Mouse (Mus musculus) embryonic facial prominence, embryonic 14.5 days (tissue): Measurements from ENCODE around the gene Tmco1. TPM values are rescaled to one million over a fixed set of nuclear protein-coding genes. Genes with fewer than 3 reads are reported as not detected.

ENCODE experiments used
- ATAC-seq: fragments of 200-750 bp; cut with Nextera tagmentation; 2 replicates; pipeline ENCODE4 v1.8.0; 2017; ENCODE audit warnings: low read depth, moderate number of reproducible peaks, moderate TSS enrichment
- DNase-seq: peaks from one replicate; pipeline ENCODE4 v3.0.0-alpha.2; 2015; ENCODE audit warnings: low spot score
- H3K27ac ChIP-seq: fragments of 300-500 bp; sonication (generic); replicated peaks from 2 replicates; pipeline ENCODE4 v1.5.1; 2014; ENCODE audit warnings: low read depth, mild to moderate bottlenecking, low read length, moderate library complexity
- H3K27me3 ChIP-seq: fragments of 300-500 bp; sonication (generic); replicated peaks from 2 replicates; pipeline ENCODE4 v1.6.1; 2014; ENCODE audit warnings: low read length; ENCODE audit not compliant: control insufficient read depth, insufficient read depth
- H3K36me3 ChIP-seq: fragments of 300-500 bp; sonication (generic); 2 replicates; pipeline ENCODE4 v1.6.1; 2014; ENCODE audit warnings: low read length, mixed read lengths; ENCODE audit not compliant: control insufficient read depth, insufficient read depth
- H3K4me1 ChIP-seq: fragments of 300-500 bp; sonication (generic); 2 replicates; pipeline ENCODE4 v1.6.1; 2014; ENCODE audit warnings: antibody characterized with exemption, low read length; ENCODE audit not compliant: control insufficient read depth, insufficient read depth
- H3K4me2 ChIP-seq: fragments of 300-500 bp; sonication (generic); 2 replicates; pipeline ENCODE4 v1.6.1; 2014; ENCODE audit warnings: low read depth, mild to moderate bottlenecking, low read length, moderate library complexity, mixed read lengths
- H3K4me3 ChIP-seq: fragments of 300-500 bp; sonication (generic); 2 replicates; pipeline ENCODE4 v1.5.1; 2014; ENCODE audit warnings: low read depth, mild to moderate bottlenecking, low read length
- H3K9ac ChIP-seq: fragments of 300-500 bp; sonication (generic); 2 replicates; pipeline ENCODE4 v1.6.1; 2014; ENCODE audit warnings: low read depth, mild to moderate bottlenecking, low read length, moderate library complexity, mixed read lengths
- H3K9me3 ChIP-seq: fragments of 300-500 bp; sonication (generic); 2 replicates; pipeline ENCODE4 v1.6.1; 2016; ENCODE audit warnings: low read length; ENCODE audit not compliant: control insufficient read depth
- WGBS: fragments of 180-500 bp; shearing (Covaris S2); extraction: QIAGEN DNeasy Blood & Tissue Kit; methylation state at CpG from one replicate; pipeline ENCODE4 v1.1.7; 2014; 5-methylcytosine and 5-hydroxymethylcytosine counted together
- polyA plus RNA-seq: library from polyadenylated mRNA; unstranded; fragments of >200 nt; fragmentation: Nextera tagmentation; extraction: Ambion mirVana; gene quantifications from 2 replicates; pipeline ENCODE4 v1.2.1, GENCODE M21; 2014

Tmco1 gene
- 80.6 and 90.0 TPM in 2 replicates for polyA plus RNA-seq

DNA sequence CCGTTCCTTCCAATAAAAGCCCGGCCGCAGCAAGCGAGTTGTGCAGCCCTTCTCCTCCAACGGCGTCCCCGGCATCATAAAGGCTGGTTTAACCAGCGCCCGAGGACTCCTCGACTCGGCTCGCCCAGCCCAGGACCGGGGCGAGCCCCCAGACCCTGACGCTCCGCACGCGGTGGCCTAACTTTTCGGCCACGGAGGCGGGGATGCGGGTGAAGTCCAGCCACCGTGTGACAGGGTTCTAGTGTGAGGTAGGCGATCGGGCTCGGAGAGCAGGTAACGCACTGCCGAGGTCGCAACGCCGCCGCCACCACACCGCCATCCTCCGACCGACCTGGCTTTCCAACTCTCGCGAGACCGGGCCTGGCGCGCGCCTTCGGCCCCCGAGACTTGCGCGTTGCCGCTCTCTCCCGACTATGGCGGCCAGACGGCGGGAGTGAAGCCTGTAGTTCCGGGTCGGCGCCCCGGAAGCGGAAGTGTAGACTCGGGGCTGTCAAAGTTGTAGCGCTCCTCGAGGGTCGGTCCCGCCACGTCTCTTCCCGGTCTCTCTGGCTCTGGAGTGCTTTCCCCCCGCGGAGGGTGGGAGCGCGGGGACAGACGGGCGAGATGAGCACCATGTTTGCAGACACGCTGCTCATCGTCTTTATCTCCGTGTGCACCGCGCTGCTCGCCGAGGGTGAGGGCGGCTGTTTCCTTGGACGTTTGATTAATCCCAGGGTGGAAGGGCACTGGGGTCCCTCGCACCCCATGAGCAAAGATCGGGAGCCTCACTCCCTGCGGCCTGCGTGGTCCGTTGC, at the start of gene Tmco1:
Gene Tmco1, plus strand, starts transcription at position 118 of the 794 bp plus-strand sequence.
- H3K4me3 ChIP-seq = peak within 1 kb of the TSS; percentile 84
- peak within 1 kb of the TSS; percentile 96 for H3K27ac ChIP-seq
- H3K9me3 ChIP-seq = no peaks in the 10 kb centered on the region
- ATAC-seq (peak; percentile 99), DNase-seq (peak; percentile 98)
- under 1% methylated on average over 46 of the region's 82 CpGs for WGBS
- peaks cover 25% of the 10 kb centered on the region; the same call in 1 of the 2 replicates for H3K36me3 ChIP-seq
- H3K4me1 ChIP-seq = peaks cover 12% of the 10 kb centered on the region
- H3K4me2 ChIP-seq = peak within 1 kb of the TSS; percentile 86
- H3K9ac ChIP-seq = peak within 1 kb of the TSS; percentile 97
- no peaks in the 10 kb centered on the region for H3K27me3 ChIP-seq

DNA sequence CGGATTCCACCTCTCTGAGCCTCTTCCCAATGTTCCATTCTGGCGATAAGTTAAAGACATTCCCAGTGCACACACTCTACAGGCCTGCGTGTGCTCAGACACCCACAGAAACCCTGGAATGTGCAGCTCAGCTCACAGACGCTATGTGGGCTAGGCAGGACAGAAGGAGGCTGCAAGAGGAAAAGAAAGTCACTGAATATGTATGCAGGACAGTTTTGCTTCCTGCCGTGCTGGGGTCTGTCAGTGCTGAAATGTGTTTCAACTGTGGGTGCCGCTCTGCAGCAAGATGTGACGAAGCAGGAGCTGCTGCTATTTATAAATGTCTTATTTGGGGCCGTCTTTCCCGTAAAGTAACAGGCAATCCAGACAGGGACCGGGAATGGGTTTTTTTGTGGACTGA, 48.5 kb upstream of the Tmco1 start:
- H3K4me1 ChIP-seq = peaks cover 8% of the 10 kb centered on the region
- WGBS = 55% methylated on average over 10 of the region's 10 CpGs

DNA sequence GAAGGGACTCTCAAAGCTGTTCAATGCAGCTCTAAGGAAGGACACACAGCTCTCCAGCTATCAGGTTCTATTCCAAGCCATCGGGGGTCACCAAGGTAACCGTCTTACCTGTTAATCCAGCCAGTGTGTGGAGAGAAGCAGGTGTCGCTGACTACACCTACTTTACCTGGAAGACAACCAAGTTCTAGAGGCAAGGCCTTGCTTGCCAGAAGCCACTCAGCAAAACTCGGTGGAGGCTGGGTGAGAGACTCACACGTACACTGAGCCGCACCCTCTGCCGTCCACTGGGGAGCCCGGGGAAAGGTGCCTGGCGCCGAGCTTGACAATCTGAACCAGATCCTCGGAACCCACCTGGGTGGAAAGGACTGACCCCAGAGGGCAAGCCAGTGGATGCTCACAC, 46.4 kb upstream of the Tmco1 start:
- Histone ChIP-seq H3K4me2 (no peak overlapping the region), H3K9ac (no peak overlapping the region), H3K27me3 (no peaks in the 10 kb centered on the region), H3K4me1 (peaks cover 8% of the 10 kb centered on the region), H3K9me3 (no peaks in the 10 kb centered on the region), H3K27ac (no peak overlapping the region; the same call in 1 of the 2 replicates), H3K4me3 (no peak overlapping the region), H3K36me3 (no peaks in the 10 kb centered on the region)
- WGBS = 81% methylated on average over 11 of the region's 11 CpGs
- ATAC-seq = peak; percentile 28; the same call in 1 of the 2 replicates
- DNase-seq = peak; percentile 67

More for the DNA sequence above, 48.5 kb upstream of the Tmco1 start:
- Histone ChIP-seq H3K9me3 (no peaks in the 10 kb centered on the region), H3K27ac (no peak overlapping the region), H3K4me2 (no peak overlapping the region), H3K4me3 (no peak overlapping the region), H3K9ac (no peak overlapping the region), H3K36me3 (no peaks in the 10 kb centered on the region), H3K27me3 (no peaks in the 10 kb centered on the region)
- no peak for DNase-seq
- no peak for ATAC-seq

DNA sequence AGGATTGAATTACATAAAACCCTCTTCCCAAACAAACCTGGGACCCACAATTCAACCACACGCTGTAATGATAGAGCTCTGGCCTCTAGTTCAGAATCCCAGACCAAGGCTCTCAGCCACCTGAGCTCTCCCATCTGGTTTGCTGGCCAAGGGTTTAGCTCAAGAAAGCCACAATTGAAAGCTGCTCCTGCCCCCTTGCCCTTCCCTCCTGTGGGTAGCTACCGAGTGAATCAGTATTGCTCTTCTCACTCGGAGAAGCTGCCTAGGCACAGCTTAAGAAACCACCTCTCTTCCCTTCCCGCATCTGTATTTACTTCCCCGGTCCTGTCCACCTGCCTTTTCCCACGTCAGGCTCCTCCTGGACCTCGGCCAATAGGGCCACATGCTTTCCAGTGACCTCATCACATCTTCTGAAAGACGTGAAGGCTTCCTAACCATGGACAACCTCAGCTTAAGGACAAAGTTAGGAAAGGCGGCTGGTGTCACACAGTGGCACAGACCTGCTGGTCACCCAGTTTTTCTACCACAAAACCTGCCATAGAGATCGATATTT, 45.6 kb upstream of the Tmco1 start:
- H3K4me3 ChIP-seq = no peak overlapping the region
- no peak overlapping the region for H3K4me2 ChIP-seq
- no peaks in the 10 kb centered on the region for H3K9me3 ChIP-seq
- no peak overlapping the region for H3K9ac ChIP-seq
- ATAC-seq (no peak), DNase-seq (no peak)
- no peaks in the 10 kb centered on the region for H3K36me3 ChIP-seq
- no peaks in the 10 kb centered on the region for H3K27me3 ChIP-seq
- H3K27ac ChIP-seq = no peak overlapping the region; the same call in 1 of the 2 replicates
- H3K4me1 ChIP-seq = peaks cover 8% of the 10 kb centered on the region
- WGBS = 57% methylated on average over 10 of the region's 10 CpGs

DNA sequence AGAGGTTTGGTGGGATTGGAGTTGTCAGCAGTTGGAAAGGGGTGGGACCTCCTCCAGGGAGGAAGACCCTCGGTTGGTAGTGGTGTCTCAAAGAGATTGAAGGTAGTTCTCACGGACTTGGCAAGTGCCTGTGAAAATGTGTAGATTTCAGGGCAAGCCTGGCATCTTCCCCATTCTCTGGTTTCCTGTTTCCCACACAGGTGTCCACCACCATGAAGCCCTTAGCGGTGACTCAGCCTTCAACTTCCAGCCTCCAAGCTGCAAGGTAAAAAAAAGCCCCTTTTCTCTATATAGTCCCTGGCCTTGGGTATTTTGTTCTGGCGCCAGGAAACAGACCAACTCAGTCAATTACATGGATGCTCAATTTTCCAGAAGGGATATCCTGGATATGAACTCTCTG, 42.8 kb upstream of the Tmco1 start:
- no peak for DNase-seq
- no peak for ATAC-seq
- 79% methylated on average over 4 of the region's 4 CpGs for WGBS
- Histone ChIP-seq H3K9ac (no peak overlapping the region), H3K27ac (no peak overlapping the region), H3K36me3 (no peaks in the 10 kb centered on the region), H3K27me3 (no peaks in the 10 kb centered on the region), H3K4me2 (no peak overlapping the region), H3K4me1 (peaks cover 25% of the 10 kb centered on the region), H3K4me3 (no peak overlapping the region), H3K9me3 (no peaks in the 10 kb centered on the region)

DNA sequence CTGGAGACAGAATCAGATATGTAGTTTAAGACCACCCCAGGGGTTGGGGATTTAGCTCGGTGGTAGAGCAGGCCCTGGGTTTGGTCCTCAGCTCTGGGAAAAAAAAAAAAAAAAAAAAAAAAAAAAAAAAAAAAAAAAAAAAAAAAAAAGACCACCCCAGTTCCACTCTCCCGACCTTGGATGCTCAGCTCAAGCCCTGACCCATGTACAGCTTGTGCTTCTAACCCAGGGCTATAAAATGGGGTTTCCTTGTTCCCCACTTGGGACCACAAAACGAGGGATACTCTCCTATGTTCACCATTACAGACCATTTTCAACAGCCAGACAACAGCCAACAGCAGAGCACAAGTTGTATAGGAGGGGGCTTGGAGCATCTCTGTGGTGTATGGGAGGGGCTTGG, 41.5 kb upstream of the Tmco1 start:
- Histone ChIP-seq H3K9me3 (no peaks in the 10 kb centered on the region), H3K27ac (no peak overlapping the region), H3K27me3 (no peaks in the 10 kb centered on the region), H3K4me2 (no peak overlapping the region), H3K4me3 (no peak overlapping the region), H3K9ac (no peak overlapping the region), H3K4me1 (peaks cover 39% of the 10 kb centered on the region), H3K36me3 (no peaks in the 10 kb centered on the region)
- DNase-seq (no peak), ATAC-seq (no peak)
- 75% methylated on average over 3 of the region's 3 CpGs for WGBS

DNA sequence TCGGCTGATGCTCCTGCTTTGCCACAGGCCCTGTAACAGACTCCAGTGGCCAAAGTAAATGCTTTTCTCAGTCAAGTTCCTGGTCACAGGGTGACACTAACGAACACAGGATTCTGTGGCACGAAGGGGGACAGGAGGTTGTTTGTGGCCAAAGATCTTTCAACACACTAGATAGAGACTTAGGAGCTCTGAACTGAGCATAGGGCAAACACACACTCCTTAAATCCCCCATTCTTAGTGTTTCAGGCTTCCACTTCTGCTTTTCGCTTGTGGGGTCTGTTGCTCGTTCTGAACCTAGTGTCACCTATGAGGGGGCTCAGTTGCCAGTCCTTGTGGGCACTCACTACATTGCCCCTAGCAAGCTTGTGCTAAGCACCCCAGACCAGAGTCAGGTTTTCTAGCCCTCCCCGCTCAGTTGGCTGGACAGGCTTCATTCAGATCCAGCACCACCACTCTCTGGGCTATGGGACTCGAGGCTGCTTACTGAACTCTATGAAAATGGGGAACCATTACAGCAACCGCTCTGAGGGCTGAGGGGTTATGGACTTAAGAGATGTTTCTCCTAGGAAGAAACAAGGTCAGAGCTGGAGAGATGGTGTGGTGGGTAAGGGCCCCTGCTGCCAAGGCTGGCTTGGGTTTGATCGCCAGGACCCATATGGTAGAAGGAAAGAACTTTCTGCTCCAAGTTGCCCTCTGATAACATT, 39.7 kb upstream of the Tmco1 start:
- no peak for ATAC-seq
- Histone ChIP-seq H3K9ac (peak overlapping the region; percentile 9; the same call in 1 of the 2 replicates), H3K4me2 (peak overlapping the region; percentile 54; the same call in 1 of the 2 replicates), H3K9me3 (no peaks in the 10 kb centered on the region), H3K4me1 (peaks cover 36% of the 10 kb centered on the region), H3K4me3 (no peak overlapping the region), H3K27me3 (no peaks in the 10 kb centered on the region), H3K36me3 (no peaks in the 10 kb centered on the region), H3K27ac (peak overlapping the region; percentile 75; the same call in 1 of the 2 replicates)
- DNase-seq = no peak
- WGBS = 86% methylated on average over 9 of the region's 9 CpGs

DNA sequence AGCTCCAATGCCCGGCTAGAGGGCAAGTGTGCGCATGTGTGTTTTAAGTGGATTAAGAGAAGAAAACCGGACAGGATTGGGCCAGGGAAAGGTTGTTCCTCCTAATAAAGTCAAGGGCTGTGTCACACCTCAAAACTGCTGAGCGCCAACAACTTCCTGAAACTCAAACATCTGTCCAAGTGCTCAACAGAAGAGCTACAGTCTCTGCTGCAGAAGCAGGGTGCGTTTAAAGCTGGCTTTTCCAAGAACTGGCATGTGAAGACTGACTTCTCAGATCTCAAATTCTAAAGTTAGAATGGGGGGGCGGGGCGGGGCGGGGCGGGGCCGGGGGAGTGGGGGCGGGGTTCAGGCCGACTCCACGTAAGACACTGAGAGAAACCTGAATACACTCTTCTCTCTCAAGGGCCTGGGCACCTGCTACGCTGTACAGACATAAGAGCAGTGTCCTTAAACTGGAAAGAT, 38.8 kb upstream of the Tmco1 start:
- no peaks in the 10 kb centered on the region for H3K9me3 ChIP-seq
- WGBS = 23% methylated on average over 12 of the region's 14 CpGs
- no peaks in the 10 kb centered on the region for H3K36me3 ChIP-seq
- DNase-seq = peak; percentile 69
- H3K4me1 ChIP-seq = peaks cover 39% of the 10 kb centered on the region
- peak overlapping the region; percentile 75 for H3K27ac ChIP-seq
- H3K4me3 ChIP-seq = no peak overlapping the region
- ATAC-seq = peak; percentile 30
- peak overlapping the region; percentile 2; the same call in 1 of the 2 replicates for H3K9ac ChIP-seq
- no peaks in the 10 kb centered on the region for H3K27me3 ChIP-seq
- peak overlapping the region; percentile 54 for H3K4me2 ChIP-seq
